Mouse (Mus musculus) left cerebral cortex, adult 2 months (tissue): ENCODE data around the gene Fubp1. TPM values are rescaled to one million over a fixed set of nuclear protein-coding genes. Genes with fewer than 3 reads are reported as not detected.

Experiments used
- DNase-seq, 2 experiments: peaks; one replicate each; pipeline ENCODE4 v3.0.0; 2021 to 2022; ENCODE audit warnings: low spot score in 2 of 2, mixed read lengths in 1 of 2; ENCODE audit errors: extremely low spot score in 1 of 2
- H3K27ac ChIP-seq: fragments of 200-600 bp; 2 replicates; pipeline ENCODE4 v1.8.1; 2022
- H3K4me3 ChIP-seq: fragments of 200-600 bp; 2 replicates; pipeline ENCODE4 v1.8.1; 2022
- CTCF ChIP-seq: fragments of 200-600 bp; IDR thresholded peaks from 2 replicates; pipeline ENCODE4 v1.8.1; 2022; ENCODE audit warnings: antibody characterized with exemption, mild to moderate bottlenecking, moderate library complexity
- intact Hi-C: fragments of 180-260 bp; cut with DNase I; formaldehyde crosslinking; loops from one replicate; pipeline ENCODE4 v1.15.1; 2025
- total RNA-seq, 2 experiments: library from RNA; stranded (reverse); gene quantifications; 2 replicates each; pipeline ENCODE4 v1.2.3; 2021

The Fubp1 gene
- total RNA-seq, 2 experiments from 2014 or later = 131 to 132 TPM

DNA sequence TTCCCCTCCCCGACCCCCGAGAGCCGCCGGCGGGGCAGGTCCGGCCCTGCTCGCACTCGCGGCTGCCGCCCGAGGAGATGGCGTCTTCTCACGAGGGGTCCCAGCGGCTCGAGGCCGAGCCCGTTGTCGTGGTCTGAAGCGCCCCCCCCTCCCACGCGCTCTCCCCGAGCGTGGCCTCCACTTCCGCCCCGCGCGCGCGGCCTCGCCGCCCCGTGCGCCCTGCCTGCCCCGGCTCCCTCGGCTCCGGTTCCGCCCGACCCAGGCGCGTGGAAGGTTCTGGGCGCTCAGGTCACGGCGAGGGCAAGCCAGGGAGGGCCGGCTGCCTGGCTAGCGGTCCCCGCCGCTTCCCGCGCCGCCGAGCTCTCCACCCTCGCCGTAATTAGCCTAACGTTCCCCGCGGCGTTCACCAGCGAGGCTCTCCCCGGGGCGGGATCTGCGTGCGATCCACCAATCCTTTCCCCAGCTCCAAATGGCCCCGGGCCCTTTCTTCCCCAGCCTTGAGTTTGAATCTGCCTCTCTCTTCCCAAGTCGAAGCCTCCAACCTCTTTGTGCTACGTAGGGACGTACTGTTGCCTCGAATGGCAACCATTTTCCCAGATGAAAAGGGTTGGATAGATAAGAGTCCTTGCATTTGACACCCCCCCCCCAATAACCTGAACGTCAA lies 638 bp downstream of the Fubp1 start:
- TF ChIP-seq CTCF = no peak
- Histone ChIP-seq H3K4me3 (peak overlapping the region; percentile 81), H3K27ac (peak overlapping the region; percentile 100)
- intact Hi-C loops = loop anchor here (1.0 kb wide), 2 partner anchors 18 to 100 kb away; no protein-coding TSS in a partner anchor
- peak; percentile 58 to 70 for DNase-seq

DNA sequence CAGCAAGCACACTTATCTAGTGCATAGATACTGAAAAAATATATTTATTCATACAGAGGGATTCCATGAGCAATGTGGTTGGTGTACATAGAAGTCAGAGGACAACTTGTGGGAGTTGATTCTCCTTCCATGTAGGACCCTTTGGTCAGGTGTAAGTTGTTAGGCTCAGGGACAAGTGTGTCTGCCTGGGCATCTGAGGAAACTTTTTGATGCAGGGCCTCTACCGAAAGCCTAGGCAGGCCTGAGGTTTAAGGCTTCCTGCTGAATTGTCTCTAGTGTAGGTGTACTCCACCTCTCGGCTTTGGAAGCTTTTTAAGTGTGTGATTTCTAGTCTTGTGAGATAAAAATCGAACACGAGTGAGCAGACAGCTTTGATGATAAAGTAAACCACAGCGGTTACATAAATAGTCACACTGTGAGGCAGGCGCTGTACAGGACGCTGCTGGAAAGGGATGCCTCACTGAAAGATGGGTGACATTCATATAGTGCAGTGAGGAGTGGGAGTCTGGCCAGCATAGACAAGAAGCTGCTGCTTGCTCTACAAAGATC lies 1.6 kb downstream of the Fubp1 start:
- Histone ChIP-seq H3K4me3 (peak overlapping the region; percentile 81), H3K27ac (no peak overlapping the region)
- TF ChIP-seq CTCF = no peak
- intact Hi-C loops = no loop called here
- no peak for DNase-seq

DNA sequence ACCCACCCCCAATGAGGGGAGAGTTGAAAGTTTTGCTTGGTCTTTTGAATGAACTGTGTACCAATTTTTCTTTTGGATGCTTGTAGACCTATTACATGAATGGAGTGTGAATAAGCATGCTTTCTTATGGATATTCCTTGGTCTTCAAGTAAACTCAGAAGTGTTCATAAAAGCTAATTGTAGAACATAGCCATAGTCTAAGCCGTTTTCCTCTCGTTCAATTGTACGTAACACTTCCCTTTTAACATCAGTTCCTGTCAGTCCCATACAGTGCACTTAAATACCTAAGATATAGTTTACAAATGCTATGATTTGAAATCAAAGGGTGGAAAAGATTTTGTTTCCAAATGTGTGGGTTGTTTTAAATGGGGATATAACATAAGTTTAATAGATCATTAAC lies 3.2 kb downstream of the Fubp1 start:
- H3K27ac ChIP-seq = no peak overlapping the region
- no peak for TF ChIP-seq CTCF
- DNase-seq = no peak
- intact Hi-C loops = no loop called here
- H3K4me3 ChIP-seq = no peak overlapping the region

DNA sequence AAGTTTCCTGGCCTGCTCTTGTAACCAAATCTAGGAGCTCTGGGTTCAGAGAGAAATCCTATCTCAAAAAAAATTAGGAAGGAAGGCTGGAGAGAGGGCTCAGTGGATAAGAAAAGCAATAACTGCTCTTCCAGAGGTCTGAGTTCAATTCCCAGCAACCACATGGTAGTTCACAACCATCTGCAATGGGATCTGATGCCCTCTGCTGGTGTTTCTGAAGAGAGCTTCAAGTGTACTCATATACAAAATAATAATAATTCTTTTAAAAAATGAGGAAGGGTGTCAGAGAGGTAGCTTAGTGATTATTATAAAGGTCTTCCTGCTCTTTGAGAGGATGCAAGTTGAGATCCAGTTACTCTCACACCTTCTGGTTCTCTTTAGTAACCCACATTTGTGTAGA lies 14.7 kb downstream of the Fubp1 start:
- Histone ChIP-seq H3K27ac (no peak overlapping the region), H3K4me3 (no peak overlapping the region)
- intact Hi-C loops = loop anchor here (10.0 kb wide), 1 partner anchor 150 kb away; no protein-coding TSS in a partner anchor
- peak; percentile 17 for TF ChIP-seq CTCF
- DNase-seq = no peak

DNA sequence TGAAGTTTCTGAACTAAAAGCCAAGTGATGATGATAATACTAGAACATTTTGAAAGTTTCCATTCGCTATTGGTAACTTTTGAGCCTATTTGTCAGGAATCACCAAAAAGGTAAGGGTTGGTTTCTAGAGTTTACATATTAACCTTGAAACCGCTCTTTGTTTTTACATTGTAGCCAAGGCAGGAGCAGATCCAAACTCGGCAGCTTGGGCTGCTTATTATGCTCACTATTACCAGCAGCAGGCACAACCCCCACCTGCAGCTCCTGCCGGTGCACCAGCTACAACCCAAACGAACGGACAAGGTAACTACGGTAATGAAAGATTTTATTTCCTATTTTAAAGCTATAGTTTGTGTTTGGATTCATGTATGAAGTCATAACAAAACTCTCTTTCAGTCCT lies 15.7 kb downstream of the Fubp1 start:
- DNase-seq = no peak
- TF ChIP-seq CTCF = no peak
- Histone ChIP-seq H3K27ac (no peak overlapping the region), H3K4me3 (no peak overlapping the region)
- intact Hi-C loops = loop anchor here (10.0 kb wide), 1 partner anchor 149 kb away; no protein-coding TSS in a partner anchor

DNA sequence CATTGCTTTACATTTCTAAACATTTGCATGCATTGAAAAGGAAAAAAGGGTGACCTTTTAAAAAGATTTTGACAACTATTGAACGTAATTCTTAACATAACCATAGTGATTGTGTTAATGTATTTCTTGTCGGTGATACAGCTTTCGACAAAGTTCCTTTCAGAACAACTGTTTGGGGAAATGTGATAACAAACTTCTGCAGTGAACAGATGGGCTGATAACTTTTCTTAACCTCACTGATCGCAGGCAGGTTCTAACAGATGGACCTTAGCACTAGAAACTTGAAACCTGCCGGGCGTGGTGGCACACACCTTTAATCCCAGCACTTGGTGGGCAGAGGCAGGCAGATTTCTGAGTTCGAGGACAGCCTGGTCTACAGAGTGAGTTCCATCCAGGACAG lies 18.6 kb downstream of the Fubp1 start:
- Histone ChIP-seq H3K27ac (no peak overlapping the region), H3K4me3 (no peak overlapping the region)
- intact Hi-C loops = loop anchor here (10.0 kb wide), 1 partner anchor 146 kb away; no protein-coding TSS in a partner anchor
- DNase-seq = no peak
- no peak for TF ChIP-seq CTCF

DNA sequence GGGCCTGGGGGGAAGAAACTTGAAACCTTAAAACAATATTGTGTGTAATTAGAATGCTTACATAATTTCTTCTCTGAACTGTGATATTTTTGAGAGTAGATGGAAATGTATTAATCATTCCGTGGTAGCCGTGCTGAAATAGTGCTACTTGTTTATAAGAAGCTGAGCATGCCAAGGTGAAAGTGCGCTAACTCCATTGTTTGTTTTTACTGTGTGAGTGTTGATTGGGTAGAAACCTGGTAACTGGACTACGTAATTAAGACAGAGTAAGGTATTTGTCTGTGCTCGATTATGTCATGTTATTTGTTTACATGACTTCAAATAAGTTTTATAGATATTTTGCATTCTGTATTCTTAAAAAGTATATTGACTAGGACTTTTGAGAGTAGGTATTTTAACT lies 19.0 kb downstream of the Fubp1 start:
- H3K27ac ChIP-seq = no peak overlapping the region
- no peak for TF ChIP-seq CTCF
- H3K4me3 ChIP-seq = no peak overlapping the region
- no peak for DNase-seq
- intact Hi-C loops = loop anchor here (10.0 kb wide), 1 partner anchor 146 kb away; no protein-coding TSS in a partner anchor

DNA sequence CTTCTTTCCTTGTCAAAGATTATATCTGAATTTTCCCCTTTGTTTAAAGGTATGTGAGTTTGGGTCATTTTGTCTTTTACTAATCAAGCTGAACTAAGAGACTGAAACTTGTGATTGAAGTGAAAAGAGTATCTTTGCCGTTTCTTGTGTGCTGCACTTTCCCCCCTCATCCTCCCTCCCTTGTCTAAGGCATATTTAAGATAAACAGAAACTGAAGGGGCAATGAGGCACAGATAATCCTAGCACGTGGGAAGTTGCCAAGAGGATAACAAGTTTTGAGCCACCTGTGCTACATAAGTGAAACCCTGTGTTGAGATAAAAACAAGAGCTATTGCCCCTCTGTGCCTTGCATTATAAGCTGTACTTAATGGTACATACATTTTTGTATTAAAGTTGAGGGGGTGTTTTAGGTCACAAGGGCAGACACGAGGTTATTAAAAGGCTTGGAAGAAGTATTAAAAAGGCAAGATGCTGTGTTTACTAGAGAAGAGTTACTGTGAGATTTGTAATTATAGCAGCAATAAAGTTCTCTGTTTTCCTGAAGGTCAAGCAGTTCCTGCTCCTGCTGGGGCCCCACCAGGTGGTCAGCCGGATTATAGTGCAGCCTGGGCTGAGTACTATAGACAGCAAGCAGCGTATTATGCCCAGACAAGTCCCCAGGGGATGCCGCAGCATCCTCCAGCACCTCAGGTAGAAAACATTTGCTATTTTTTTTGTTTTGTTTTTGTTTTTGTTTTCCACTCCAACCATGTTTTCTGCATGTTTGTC lies 21.3 kb downstream of the Fubp1 start:
- intact Hi-C loops = loop anchor here (2.0 to 5.0 kb wide), 2 partner anchors 13 to 119 kb away; no protein-coding TSS in a partner anchor
- DNase-seq = no peak
- no peak overlapping the region for H3K27ac ChIP-seq
- H3K4me3 ChIP-seq = no peak overlapping the region
- TF ChIP-seq CTCF = no peak

DNA sequence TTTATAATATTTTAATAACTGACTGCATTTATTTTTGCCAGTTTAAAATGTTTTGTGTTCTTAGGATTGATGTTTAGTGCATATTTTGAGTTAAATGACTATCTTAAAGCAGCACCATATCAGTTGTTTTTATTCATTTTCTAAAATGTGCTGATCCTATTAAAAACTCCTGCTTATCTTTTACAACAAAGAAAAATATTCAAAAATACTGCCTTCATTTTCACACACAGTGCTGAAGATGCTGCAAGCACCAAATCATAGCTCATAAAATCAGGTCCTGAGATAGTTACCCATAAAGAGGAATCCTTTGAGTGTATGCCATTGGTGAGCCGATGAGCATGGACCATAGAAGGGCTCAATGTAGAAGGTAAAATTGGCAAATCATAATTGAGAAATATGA lies 25.0 kb downstream of the Fubp1 start:
- intact Hi-C loops = no loop called here
- Histone ChIP-seq H3K4me3 (no peak overlapping the region), H3K27ac (no peak overlapping the region)
- TF ChIP-seq CTCF = no peak
- DNase-seq = no peak

DNA sequence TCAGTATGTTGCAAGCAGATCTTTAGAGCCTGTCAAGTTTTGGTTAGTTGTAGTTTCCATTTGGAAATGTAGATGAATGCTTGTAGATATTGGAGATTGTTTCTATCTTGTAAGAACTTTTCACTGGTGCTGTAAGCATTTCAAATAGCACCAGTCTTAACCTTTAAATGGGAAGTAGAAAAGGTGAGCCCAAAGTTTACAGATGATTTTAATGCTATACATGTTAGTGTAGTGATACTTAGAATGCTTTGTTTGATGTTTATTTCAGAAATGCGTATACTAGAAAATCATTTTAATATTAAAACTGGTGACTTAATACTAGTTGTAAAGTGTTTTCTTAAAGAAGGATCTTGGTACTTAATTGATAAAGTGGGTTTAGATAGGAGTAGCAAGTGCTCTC lies 25.6 kb downstream of the Fubp1 start:
- no peak for DNase-seq
- no peak for TF ChIP-seq CTCF

DNA sequence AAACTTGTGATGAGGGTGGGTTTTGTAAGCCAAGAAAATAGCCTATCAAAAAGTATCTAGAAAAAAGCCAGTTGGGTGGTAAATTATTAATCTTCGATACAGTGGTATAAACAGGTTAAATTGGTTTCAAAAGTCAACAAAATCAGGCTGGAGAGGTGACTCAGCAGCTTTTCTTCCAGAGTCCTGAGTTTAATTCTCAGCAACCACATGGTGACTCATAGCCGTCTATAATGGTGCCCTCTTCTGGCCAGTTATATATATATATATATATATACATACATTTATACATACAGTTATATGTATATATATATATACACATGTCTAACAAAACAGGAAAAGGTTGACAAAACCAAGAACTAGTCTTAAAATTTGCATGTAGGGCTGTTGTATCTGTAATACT lies 28.6 kb downstream of the Fubp1 start:
- no peak for DNase-seq
- Histone ChIP-seq H3K4me3 (no peak overlapping the region), H3K27ac (no peak overlapping the region)
- TF ChIP-seq CTCF = peak; percentile 26; the same call in 1 of the 2 replicates
- intact Hi-C loops = no loop called here

More for the DNA sequence above, 25.6 kb downstream of the Fubp1 start:
- intact Hi-C loops = no loop called here
- no peak overlapping the region for H3K4me3 ChIP-seq
- no peak overlapping the region for H3K27ac ChIP-seq

DNA sequence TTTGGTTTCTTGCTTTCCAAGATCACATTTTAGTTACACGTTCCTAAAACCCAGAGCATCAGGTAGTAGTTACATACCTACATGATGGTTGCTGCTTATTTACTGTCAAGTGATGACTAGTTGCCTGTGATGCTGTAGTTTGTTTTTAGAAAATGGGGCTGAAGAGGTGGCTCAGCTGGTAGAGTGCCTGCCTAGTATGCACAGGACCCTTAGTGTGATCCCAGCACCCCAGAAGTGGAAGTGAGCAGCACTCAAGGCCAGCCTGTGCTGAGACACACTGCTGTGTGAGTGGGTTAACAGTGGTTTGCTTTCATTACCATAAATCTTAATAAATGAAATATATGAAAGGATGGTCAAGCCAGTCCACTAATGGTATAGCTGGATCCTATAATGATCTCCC lies 29.4 kb downstream of the Fubp1 start:
- Histone ChIP-seq H3K27ac (no peak overlapping the region), H3K4me3 (no peak overlapping the region)
- intact Hi-C loops = no loop called here
- no peak for TF ChIP-seq CTCF
- DNase-seq = no peak
